Mouse (Mus musculus): ENCODE data around the gene Syt2. TPM values are rescaled to one million over a fixed set of nuclear protein-coding genes. Genes with fewer than 3 reads are reported as not detected.

Gene Syt2
- polyA plus RNA-seq, 2 experiments: 0.04 TPM; not detected in 1

DNA sequence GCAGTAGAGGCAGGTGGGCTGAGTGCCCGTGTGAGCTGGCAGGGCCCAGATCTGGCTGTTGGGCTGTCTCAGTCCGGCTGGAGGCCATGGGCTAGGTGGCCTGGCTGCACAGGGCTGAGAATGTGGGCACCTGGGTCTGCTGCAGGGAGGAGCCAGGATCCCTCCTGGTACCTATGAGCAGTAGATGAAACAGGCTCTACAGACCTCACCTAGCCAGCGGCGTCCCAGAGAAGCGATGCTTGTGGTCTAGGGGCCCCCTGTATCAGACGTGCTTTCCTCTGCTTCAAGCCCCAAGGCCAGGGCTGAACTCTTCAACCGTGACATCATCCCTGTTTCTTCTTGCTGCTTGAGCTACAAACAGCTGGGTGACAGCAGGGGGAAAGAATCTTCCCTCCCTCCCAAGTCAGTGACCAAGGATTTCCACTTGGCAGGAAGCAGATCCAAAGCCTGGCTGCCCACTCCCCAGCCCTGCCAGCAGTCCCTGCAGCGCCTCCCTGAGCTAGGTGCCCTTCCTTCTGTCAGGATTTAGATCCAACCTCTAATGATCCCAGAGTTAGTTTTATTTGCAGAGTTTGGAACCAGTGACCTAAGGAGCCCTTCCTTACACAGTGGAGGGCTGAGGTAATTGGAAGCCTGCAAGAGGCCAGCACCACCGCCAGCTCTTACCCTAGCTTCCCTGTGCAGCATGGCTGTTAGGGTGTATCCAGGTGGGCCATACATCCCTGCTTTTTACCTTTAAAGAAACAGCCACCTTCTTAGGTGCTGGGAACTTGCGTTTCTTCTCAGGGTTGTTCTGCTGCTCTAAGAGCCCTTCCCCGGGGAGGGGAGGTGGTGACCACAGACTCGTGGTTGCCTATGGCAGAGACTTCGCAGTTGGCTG lies 107.5 kb downstream of the Syt2 start:
- ATAC-seq (ENCODE audit: insufficient read depth): no peak
- TF ChIP-seq EP300 (IDR thresholded peaks at IDR 0.05; ENCODE audit: low read depth): no peak
- no peak for TF ChIP-seq CTCF (IDR thresholded peaks at IDR 0.05; ENCODE audit: low read depth)
- Histone ChIP-seq H3K4me2 (ENCODE audit: low read depth) (no peak overlapping the region), H3K9ac (replicated peaks) (no peak overlapping the region), H3K4me1 (replicated peaks; ENCODE audit: control insufficient read depth in 2 of 2, insufficient read depth in 2 of 2, low read length in 1 of 2) (no peaks in the 10 kb centered on the region), H3K9me3 (ENCODE audit: control insufficient read depth, low read length) (no peaks in the 10 kb centered on the region), H3K4me3 (ENCODE audit: insufficient read depth in 1 of 2, low read depth in 2 of 2, low read length in 2 of 2) (no peak overlapping the region), H3K27ac (no peak overlapping the region), H3K27me3 (ENCODE audit: control insufficient read depth, insufficient read depth, low read length) (no peaks in the 10 kb centered on the region), H3K36me3 (replicated peaks; ENCODE audit: control insufficient read depth, insufficient read depth, low read depth) (no peaks in the 10 kb centered on the region)
- 59% methylated on average over 13 of the region's 13 CpGs for WGBS (ENCODE audit: insufficient replicate concordance)
- no peak for DNase-seq (ENCODE audit: low read depth in 3 of 3, low spot score in 3 of 3)

- TF ChIP-seq CTCF (IDR thresholded peaks at IDR 0.05; ENCODE audit: low read depth) (no peak), EP300 (IDR thresholded peaks at IDR 0.05; ENCODE audit: low read depth) (no peak)
- Histone ChIP-seq H3K9ac (replicated peaks) (no peak overlapping the region), H3K4me2 (ENCODE audit: low read depth) (no peak overlapping the region), H3K4me1 (replicated peaks; ENCODE audit: control insufficient read depth in 2 of 2, insufficient read depth in 2 of 2, low read length in 1 of 2) (no peaks in the 10 kb centered on the region), H3K27me3 (ENCODE audit: control insufficient read depth, insufficient read depth, low read length) (no peaks in the 10 kb centered on the region), H3K36me3 (replicated peaks; ENCODE audit: control insufficient read depth, insufficient read depth, low read depth) (no peaks in the 10 kb centered on the region), H3K27ac (no peak overlapping the region), H3K4me3 (ENCODE audit: insufficient read depth in 1 of 2, low read depth in 2 of 2, low read length in 2 of 2) (no peak overlapping the region), H3K9me3 (ENCODE audit: control insufficient read depth, low read length) (no peaks in the 10 kb centered on the region)
- 74% methylated on average over 10 of the region's 10 CpGs for WGBS (ENCODE audit: insufficient replicate concordance)
- ATAC-seq (ENCODE audit: insufficient read depth): no peak
- no peak for DNase-seq (ENCODE audit: low read depth in 3 of 3, low spot score in 3 of 3)
Observed at GRCm38 (mm10) chr1:134754818-134755217, 108.3 kb downstream of the Syt2 start.

GRCm38 (mm10) chr1:134755548-134756189 lies 109.2 kb downstream of the Syt2 start:
- Histone ChIP-seq H3K27me3 (ENCODE audit: control insufficient read depth, insufficient read depth, low read length) (no peaks in the 10 kb centered on the region), H3K4me2 (ENCODE audit: low read depth) (no peak overlapping the region), H3K27ac (no peak overlapping the region), H3K9ac (replicated peaks) (no peak overlapping the region), H3K4me3 (ENCODE audit: insufficient read depth in 1 of 2, low read depth in 2 of 2, low read length in 2 of 2) (no peak overlapping the region), H3K36me3 (replicated peaks; ENCODE audit: control insufficient read depth, insufficient read depth, low read depth) (no peaks in the 10 kb centered on the region), H3K9me3 (ENCODE audit: control insufficient read depth, low read length) (no peaks in the 10 kb centered on the region), H3K4me1 (replicated peaks; ENCODE audit: control insufficient read depth in 2 of 2, insufficient read depth in 2 of 2, low read length in 1 of 2) (no peaks in the 10 kb centered on the region)
- ATAC-seq (ENCODE audit: insufficient read depth) (no peak), DNase-seq (ENCODE audit: low read depth in 3 of 3, low spot score in 3 of 3) (no peak)
- WGBS (ENCODE audit: insufficient replicate concordance): 63% methylated on average over 13 of the region's 13 CpGs
- no peak for TF ChIP-seq EP300 (IDR thresholded peaks at IDR 0.05; ENCODE audit: low read depth)
- TF ChIP-seq CTCF (IDR thresholded peaks at IDR 0.05; ENCODE audit: low read depth): no peak

DNA sequence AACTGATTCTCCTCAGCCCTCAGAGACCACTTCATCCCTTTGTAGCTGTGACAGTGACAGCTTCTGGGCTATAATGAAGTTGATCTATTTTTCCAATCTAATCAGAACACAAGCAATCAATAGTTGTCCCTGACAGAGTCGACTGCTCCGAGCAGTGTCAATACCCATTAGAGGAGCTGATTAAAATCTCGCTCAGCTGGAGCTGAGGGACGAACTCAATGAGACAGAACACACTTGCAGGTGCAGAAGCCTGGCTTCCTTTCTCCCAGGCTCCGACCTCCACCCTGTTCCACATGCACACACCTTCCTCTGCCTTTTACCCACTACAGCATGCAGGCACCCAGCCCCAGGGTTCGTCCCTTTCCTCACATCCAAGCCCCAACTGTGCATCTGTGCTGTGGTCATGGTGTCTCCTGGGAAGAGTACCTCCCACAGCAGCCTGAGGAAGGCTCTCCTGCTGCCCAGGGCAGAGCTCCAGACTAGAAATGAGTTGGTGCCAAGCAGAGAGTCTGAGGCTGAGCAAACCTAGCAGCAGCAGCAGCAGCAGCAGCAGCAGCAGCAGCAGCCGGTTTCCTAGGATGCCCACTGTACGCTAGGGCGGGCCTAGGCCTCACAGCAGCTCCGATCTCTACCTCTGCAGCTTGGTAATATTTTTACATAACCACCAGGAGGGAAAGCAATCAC lies 109.9 kb downstream of the Syt2 start:
- H3K36me3 ChIP-seq (replicated peaks; ENCODE audit: control insufficient read depth, insufficient read depth, low read depth): no peaks in the 10 kb centered on the region
- H3K9me3 ChIP-seq (ENCODE audit: control insufficient read depth, low read length): no peaks in the 10 kb centered on the region
- H3K4me3 ChIP-seq (ENCODE audit: insufficient read depth in 1 of 2, low read depth in 2 of 2, low read length in 2 of 2): no peak overlapping the region
- no peak overlapping the region for H3K27ac ChIP-seq
- DNase-seq (ENCODE audit: low read depth in 3 of 3, low spot score in 3 of 3): no peak
- no peaks in the 10 kb centered on the region for H3K4me1 ChIP-seq (replicated peaks; ENCODE audit: control insufficient read depth in 2 of 2, insufficient read depth in 2 of 2, low read length in 1 of 2)
- H3K9ac ChIP-seq (replicated peaks): no peak overlapping the region
- ATAC-seq (ENCODE audit: insufficient read depth): no peak
- TF ChIP-seq CTCF (IDR thresholded peaks at IDR 0.05; ENCODE audit: low read depth): no peak
- TF ChIP-seq EP300 (IDR thresholded peaks at IDR 0.05; ENCODE audit: low read depth): no peak
- no peak overlapping the region for H3K4me2 ChIP-seq (ENCODE audit: low read depth)
- WGBS (ENCODE audit: insufficient replicate concordance): 69% methylated on average over 10 of the region's 10 CpGs
- H3K27me3 ChIP-seq (ENCODE audit: control insufficient read depth, insufficient read depth, low read length): no peaks in the 10 kb centered on the region

- Histone ChIP-seq H3K36me3 (replicated peaks; ENCODE audit: control insufficient read depth, insufficient read depth, low read depth) (no peaks in the 10 kb centered on the region), H3K4me2 (ENCODE audit: low read depth) (no peak overlapping the region), H3K9ac (replicated peaks) (no peak overlapping the region), H3K27ac (no peak overlapping the region), H3K27me3 (ENCODE audit: control insufficient read depth, insufficient read depth, low read length) (no peaks in the 10 kb centered on the region), H3K9me3 (ENCODE audit: control insufficient read depth, low read length) (no peaks in the 10 kb centered on the region), H3K4me1 (replicated peaks; ENCODE audit: control insufficient read depth in 2 of 2, insufficient read depth in 2 of 2, low read length in 1 of 2) (no peaks in the 10 kb centered on the region), H3K4me3 (ENCODE audit: insufficient read depth in 1 of 2, low read depth in 2 of 2, low read length in 2 of 2) (no peak overlapping the region)
- no peak for ATAC-seq (ENCODE audit: insufficient read depth)
- WGBS (ENCODE audit: insufficient replicate concordance): 82% methylated on average over 3 of the region's 3 CpGs
- DNase-seq (ENCODE audit: low read depth in 3 of 3, low spot score in 3 of 3): no peak
- TF ChIP-seq EP300 (IDR thresholded peaks at IDR 0.05; ENCODE audit: low read depth) (no peak), CTCF (IDR thresholded peaks at IDR 0.05; ENCODE audit: low read depth) (no peak)
Observed at GRCm38 (mm10) chr1:134757230-134757629, 110.8 kb downstream of the Syt2 start.

Data from liver, embryonic 14.5 days (tissue).